Mouse (Mus musculus) limb, embryonic 15.5 days (tissue): ENCODE data around the gene Fam118a. TPM values are rescaled to one million over a fixed set of nuclear protein-coding genes. Genes with fewer than 3 reads are reported as not detected.
"Not testable (repeated sequence)": the region's sequence is repeated elsewhere in the genome, so short reads cannot be mapped to it uniquely, and the experiment has no call there.

Experiments
- ATAC-seq: fragments of 200-750 bp; cut with Nextera tagmentation; 2 replicates; pipeline ENCODE4 v1.8.0; 2017; ENCODE audit warnings: low read depth, moderate TSS enrichment; ENCODE audit not compliant: insufficient number of reproducible peaks, low FRiP score, low TSS enrichment
- H3K27ac ChIP-seq: fragments of 300-500 bp; sonication (generic); 2 replicates; pipeline ENCODE4 v1.5.1; 2015; ENCODE audit warnings: moderate library complexity, mild to moderate bottlenecking, inconsistent platforms
- H3K27me3 ChIP-seq: fragments of 300-500 bp; sonication (generic); 2 replicates; pipeline ENCODE4 v1.6.1; 2015; ENCODE audit warnings: inconsistent platforms
- H3K36me3 ChIP-seq: fragments of 300-500 bp; sonication (generic); 2 replicates; pipeline ENCODE4 v1.6.1; 2015; ENCODE audit warnings: inconsistent platforms
- H3K4me1 ChIP-seq: fragments of 300-500 bp; sonication (generic); 2 replicates; pipeline ENCODE4 v1.6.1; 2015; ENCODE audit warnings: inconsistent platforms
- H3K4me2 ChIP-seq: fragments of 300-500 bp; sonication (generic); 2 replicates; pipeline ENCODE4 v1.6.1; 2015; ENCODE audit warnings: mild to moderate bottlenecking, inconsistent platforms
- H3K4me3 ChIP-seq: fragments of 300-500 bp; sonication (generic); 2 replicates; pipeline ENCODE4 v1.5.1; 2015; ENCODE audit warnings: mild to moderate bottlenecking, inconsistent platforms
- H3K9ac ChIP-seq: fragments of 300-500 bp; sonication (generic); 2 replicates; pipeline ENCODE4 v1.6.1; 2015; ENCODE audit warnings: inconsistent platforms
- H3K9me3 ChIP-seq: fragments of 300-500 bp; sonication (generic); 2 replicates; pipeline ENCODE4 v1.6.1; 2016; ENCODE audit warnings: inconsistent platforms
- WGBS: fragments of 180-500 bp; shearing (Covaris S2); methylation state at CpG from one replicate; pipeline ENCODE4 v1.1.7; 2015; 5-methylcytosine and 5-hydroxymethylcytosine counted together
- polyA plus RNA-seq: library from polyadenylated mRNA; unstranded; fragments of >200 nt; fragmentation: Nextera tagmentation; extraction: Ambion mirVana; gene quantifications from 2 replicates; pipeline ENCODE4 v1.2.1, GENCODE M21; 2015

Gene Fam118a
- polyA plus RNA-seq = 20.4 and 21.1 TPM in 2 replicates

- not testable (repeated sequence) for H3K4me3 ChIP-seq, H3K4me1 ChIP-seq, H3K36me3 ChIP-seq, H3K4me2 ChIP-seq, H3K9me3 ChIP-seq, H3K27me3 ChIP-seq, H3K27ac ChIP-seq, ATAC-seq, H3K9ac ChIP-seq
- WGBS = 32% methylated on average over 1 of the region's 1 CpGs
These were observed at the start of gene Fam118a for GRCm38 (mm10) chr15:85028648-85029047. Gene Fam118a, plus strand, starts transcription at chr15:85028948.

DNA sequence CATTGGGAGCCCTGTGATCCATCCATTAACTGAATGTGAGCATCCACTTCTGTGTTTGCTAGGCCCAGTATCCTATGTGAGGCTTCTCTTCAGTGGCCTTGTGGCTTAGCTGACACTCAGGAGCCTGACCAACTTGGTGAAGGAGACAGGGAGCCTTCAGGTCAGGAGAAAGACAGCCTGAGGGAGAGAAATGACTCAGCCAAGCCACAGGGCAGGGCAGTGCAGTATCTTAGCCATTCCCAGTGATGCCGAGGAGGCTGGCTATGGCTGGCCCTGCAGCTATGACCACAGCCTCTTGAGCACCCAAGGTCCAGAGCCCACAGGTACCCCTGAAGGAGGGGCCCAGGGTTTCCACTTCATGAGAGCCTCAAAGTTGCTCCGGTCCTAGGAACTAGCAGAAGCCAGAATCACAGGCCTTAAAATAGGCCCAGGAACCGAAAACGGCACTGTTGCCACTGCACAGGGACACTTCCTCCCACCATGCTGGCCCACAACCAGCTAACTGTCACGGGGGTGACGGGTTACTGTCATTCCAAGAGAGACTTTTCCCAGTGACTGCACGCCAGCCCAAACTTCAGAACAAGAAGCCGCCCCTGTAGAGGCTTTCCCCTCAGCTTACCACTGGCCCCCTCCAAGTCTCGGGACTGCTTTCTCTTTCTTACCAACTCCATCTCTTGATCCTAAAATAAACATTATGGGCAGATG is 47.0 kb upstream of the Fam118a start:
- H3K4me2 ChIP-seq = no peak overlapping the region
- H3K4me3 ChIP-seq = no peak overlapping the region
- no peak overlapping the region for H3K27ac ChIP-seq
- no peak for ATAC-seq
- no peak overlapping the region for H3K9ac ChIP-seq
- no peaks in the 10 kb centered on the region for H3K27me3 ChIP-seq
- no peaks in the 10 kb centered on the region; the same call in 1 of the 2 replicates for H3K36me3 ChIP-seq
- WGBS = 86% methylated on average over 9 of the region's 9 CpGs
- H3K9me3 ChIP-seq = no peaks in the 10 kb centered on the region
- H3K4me1 ChIP-seq = peaks cover 31% of the 10 kb centered on the region

DNA sequence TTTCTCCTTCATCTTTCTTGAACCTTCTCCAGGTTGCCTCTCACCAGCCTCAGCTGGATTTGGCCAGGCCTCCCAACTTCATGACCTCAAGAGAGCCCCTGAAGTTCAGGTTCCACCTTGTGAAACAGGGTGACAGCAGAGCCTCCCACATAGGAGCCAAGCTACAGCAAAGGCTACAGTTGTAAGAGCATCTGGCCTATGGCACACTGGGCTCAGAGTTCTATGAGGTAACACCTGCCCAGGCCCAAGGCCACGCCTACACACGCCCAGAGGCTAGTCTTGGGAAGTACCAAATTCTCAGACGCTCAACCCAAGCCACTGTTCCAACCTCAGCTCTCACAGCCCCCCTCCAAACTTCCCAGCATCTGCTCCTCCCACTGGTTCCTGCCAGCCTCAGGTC is 45.9 kb upstream of the Fam118a start:
- ATAC-seq = no peak
- 80% methylated on average over 3 of the region's 3 CpGs for WGBS
- Histone ChIP-seq H3K9ac (no peak overlapping the region), H3K4me2 (no peak overlapping the region), H3K4me3 (no peak overlapping the region), H3K27me3 (no peaks in the 10 kb centered on the region), H3K9me3 (no peaks in the 10 kb centered on the region), H3K27ac (no peak overlapping the region), H3K36me3 (no peaks in the 10 kb centered on the region; the same call in 1 of the 2 replicates), H3K4me1 (peaks cover 36% of the 10 kb centered on the region)

GRCm38 (mm10) chr15:84983721-84984120 is 45.0 kb upstream of the Fam118a start:
- 0 out of 2 replicates have a peak, but pooled peaks cover under 1% of the 10 kb centered on the region for H3K27me3 ChIP-seq
- no peaks in the 10 kb centered on the region for H3K9me3 ChIP-seq
- no peak overlapping the region for H3K27ac ChIP-seq
- peaks cover 43% of the 10 kb centered on the region for H3K4me1 ChIP-seq
- WGBS = 70% methylated on average over 7 of the region's 7 CpGs
- H3K9ac ChIP-seq = no peak overlapping the region
- H3K4me2 ChIP-seq = no peak overlapping the region
- H3K4me3 ChIP-seq = no peak overlapping the region
- ATAC-seq = no peak
- no peaks in the 10 kb centered on the region; the same call in 1 of the 2 replicates for H3K36me3 ChIP-seq

- Histone ChIP-seq H3K4me2 (no peak overlapping the region), H3K9ac (no peak overlapping the region), H3K4me3 (no peak overlapping the region), H3K27ac (no peak overlapping the region), H3K36me3 (no peaks in the 10 kb centered on the region), H3K4me1 (peaks cover 43% of the 10 kb centered on the region), H3K27me3 (0 out of 2 replicates have a peak, but pooled peaks cover 4% of the 10 kb centered on the region), H3K9me3 (no peaks in the 10 kb centered on the region)
- no peak for ATAC-seq
- WGBS = 87% methylated on average over 12 of the region's 12 CpGs
These were observed 43.1 kb upstream of the Fam118a start for GRCm38 (mm10) chr15:84985516-84986160.

GRCm38 (mm10) chr15:84986171-84987019 is 42.4 kb upstream of the Fam118a start:
- Histone ChIP-seq H3K9ac (peak overlapping the region; percentile 95), H3K4me3 (peak overlapping the region; percentile 74), H3K36me3 (no peaks in the 10 kb centered on the region), H3K27me3 (0 out of 2 replicates have a peak, but pooled peaks cover 4% of the 10 kb centered on the region), H3K4me1 (peaks cover 43% of the 10 kb centered on the region), H3K27ac (no peak overlapping the region), H3K4me2 (peak overlapping the region; percentile 81), H3K9me3 (no peaks in the 10 kb centered on the region)
- WGBS = 65% methylated on average over 4 of the region's 4 CpGs
- ATAC-seq = no peak

DNA sequence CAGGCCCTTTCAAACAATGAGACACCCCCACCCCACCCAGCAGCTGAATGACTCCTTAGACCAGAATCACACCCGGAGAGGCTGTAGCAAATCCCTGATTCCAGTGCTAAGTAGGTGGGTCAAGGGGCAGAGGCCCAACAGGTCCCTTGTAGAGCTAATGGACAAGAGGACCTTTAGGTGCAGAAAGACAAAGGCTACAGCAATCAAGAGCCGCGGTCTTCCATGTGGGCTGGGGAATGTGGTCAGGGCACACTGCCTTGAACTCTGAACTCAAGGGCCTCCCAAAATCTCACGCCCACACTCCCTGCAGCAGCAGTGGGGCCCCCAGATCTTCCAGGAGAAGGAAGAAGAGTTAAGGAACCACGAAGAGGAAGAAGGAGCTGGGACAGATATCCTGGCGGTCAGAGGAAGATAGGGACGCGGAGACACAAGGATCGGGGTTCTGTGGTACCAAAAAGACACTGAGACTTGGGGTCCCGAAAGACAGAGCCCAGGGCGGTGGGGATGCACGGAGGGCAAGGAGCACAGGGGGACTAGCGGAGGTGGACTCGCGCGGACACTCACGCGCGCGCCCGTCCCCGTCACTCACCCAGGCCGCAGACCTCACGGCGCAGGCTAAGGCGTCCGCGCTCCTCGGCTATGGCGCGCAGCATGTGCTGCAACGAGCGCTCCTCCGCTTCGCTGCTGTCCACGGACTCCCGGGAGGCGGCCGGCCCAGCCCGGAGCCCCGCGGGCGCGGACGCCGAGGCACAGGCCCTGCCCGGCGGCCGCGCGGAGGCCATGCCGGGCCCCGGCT is 41.5 kb upstream of the Fam118a start:
- 0 out of 2 replicates have a peak, but pooled peaks cover 4% of the 10 kb centered on the region for H3K27me3 ChIP-seq
- peak overlapping the region; percentile 71 for H3K27ac ChIP-seq
- H3K4me3 ChIP-seq = peak overlapping the region; percentile 74
- peak overlapping the region; percentile 95 for H3K9ac ChIP-seq
- H3K36me3 ChIP-seq = no peaks in the 10 kb centered on the region
- H3K4me2 ChIP-seq = peak overlapping the region; percentile 81
- under 1% methylated on average over 46 of the region's 53 CpGs for WGBS
- peak; percentile 20 for ATAC-seq
- H3K9me3 ChIP-seq = no peaks in the 10 kb centered on the region
- peaks cover 43% of the 10 kb centered on the region for H3K4me1 ChIP-seq

GRCm38 (mm10) chr15:84987874-84988825 is 40.6 kb upstream of the Fam118a start, which contains the start of gene 5031439G07Rik:
Gene 5031439G07Rik, minus strand, starts transcription at chr15:84988551.
- H3K27me3 ChIP-seq = 0 out of 2 replicates have a peak, but pooled peaks cover 4% of the 10 kb centered on the region
- H3K4me2 ChIP-seq = peak within 1 kb of the TSS; percentile 81
- H3K9ac ChIP-seq = peak within 1 kb of the TSS; percentile 95
- H3K36me3 ChIP-seq = no peaks in the 10 kb centered on the region
- H3K9me3 ChIP-seq = no peaks in the 10 kb centered on the region
- peak within 1 kb of the TSS; percentile 74 for H3K4me3 ChIP-seq
- ATAC-seq = peak; percentile 93
- H3K27ac ChIP-seq = peak within 1 kb of the TSS; percentile 76
- H3K4me1 ChIP-seq = peaks cover 38% of the 10 kb centered on the region
- WGBS = under 1% methylated on average over 58 of the region's 59 CpGs

- Histone ChIP-seq H3K4me2 (no peak overlapping the region), H3K9me3 (no peaks in the 10 kb centered on the region), H3K36me3 (no peaks in the 10 kb centered on the region), H3K4me1 (peaks cover 30% of the 10 kb centered on the region), H3K4me3 (no peak overlapping the region), H3K27me3 (0 out of 2 replicates have a peak, but pooled peaks cover 4% of the 10 kb centered on the region), H3K9ac (no peak overlapping the region), H3K27ac (no peak overlapping the region)
- 70% methylated on average over 3 of the region's 3 CpGs for WGBS
- no peak for ATAC-seq
These were observed 39.6 kb upstream of the Fam118a start for GRCm38 (mm10) chr15:84989098-84989497.

DNA sequence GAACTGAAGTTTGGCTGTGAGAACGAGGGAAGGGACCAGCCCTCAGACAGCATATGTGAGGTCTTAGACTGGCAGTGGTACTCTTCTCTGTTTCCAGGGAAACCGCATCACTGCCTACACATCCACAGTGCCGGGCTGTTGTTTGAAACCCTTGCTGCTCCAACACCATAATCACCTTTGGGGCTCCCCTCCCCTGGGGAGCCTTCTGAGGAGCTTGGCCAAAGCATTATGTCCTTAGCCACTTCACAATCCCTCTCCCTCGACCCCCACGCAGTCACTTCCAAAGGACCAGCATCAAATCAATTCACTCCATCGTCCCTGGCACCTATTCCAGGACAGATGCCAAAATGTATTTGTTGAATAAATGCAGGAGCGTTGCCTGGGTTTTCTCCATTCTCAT is 39.0 kb upstream of the Fam118a start:
- Histone ChIP-seq H3K4me3 (no peak overlapping the region), H3K4me2 (no peak overlapping the region), H3K27me3 (0 out of 2 replicates have a peak, but pooled peaks cover 4% of the 10 kb centered on the region), H3K4me1 (peaks cover 35% of the 10 kb centered on the region), H3K27ac (no peak overlapping the region), H3K9me3 (no peaks in the 10 kb centered on the region), H3K9ac (no peak overlapping the region), H3K36me3 (no peaks in the 10 kb centered on the region)
- ATAC-seq = no peak
- 70% methylated on average over 7 of the region's 7 CpGs for WGBS
